Mouse (Mus musculus) left cerebral cortex, adult 8-10 months (tissue): Measurements from ENCODE around the gene Cerk. TPM values are rescaled to one million over a fixed set of nuclear protein-coding genes. Genes with fewer than 3 reads are reported as not detected.
"Not testable (repeated sequence)": the region's sequence is repeated elsewhere in the genome, so short reads cannot be mapped to it uniquely, and the experiment has no call there.

Experiments used
- DNase-seq, 2 experiments: peaks; one replicate each; pipeline ENCODE4 v3.0.0; 2022; ENCODE audit warnings: low spot score in 2 of 2
- total RNA-seq, 4 experiments: library from RNA; stranded (reverse); gene quantifications; 2 replicates each; pipeline ENCODE4 v1.2.4; 2022

The Cerk gene
- total RNA-seq, 4 experiments from 2014 or later, result 56.7 to 58.0 (median 57.1) TPM

GRCm38 (mm10) chr15:86117115-86118100, 68.5 kb downstream of the Cerk start:
- DNase-seq, result no peak

GRCm38 (mm10) chr15:86116421-86116820, 69.5 kb downstream of the Cerk start:
- DNase-seq, result no peak

GRCm38 (mm10) chr15:86113342-86113710, 72.6 kb downstream of the Cerk start:
- no peak for DNase-seq

- no peak for DNase-seq
Measured at GRCm38 (mm10) chr15:86112707-86113341, 73.1 kb downstream of the Cerk start.

- no peak for DNase-seq
Measured at GRCm38 (mm10) chr15:86110361-86111103, 75.4 kb downstream of the Cerk start.

GRCm38 (mm10) chr15:86109650-86110211, 76.2 kb downstream of the Cerk start:
- DNase-seq, result peak in 1 of 2 experiments; percentile 64

GRCm38 (mm10) chr15:86109245-86109644, 76.7 kb downstream of the Cerk start:
- DNase-seq, result no peak

GRCm38 (mm10) chr15:86107831-86108471, 78.0 kb downstream of the Cerk start:
- no peak for DNase-seq

- DNase-seq, result no peak
Measured at GRCm38 (mm10) chr15:86105751-86106150, 80.2 kb downstream of the Cerk start.

GRCm38 (mm10) chr15:86105345-86105697, 80.6 kb downstream of the Cerk start:
- DNase-seq, result no peak

GRCm38 (mm10) chr15:86104401-86105344, 81.3 kb downstream of the Cerk start:
- no peak for DNase-seq

GRCm38 (mm10) chr15:86102308-86102707, 83.6 kb downstream of the Cerk start:
- no peak for DNase-seq

- DNase-seq, result no peak
Measured at GRCm38 (mm10) chr15:86101585-86101984, 84.4 kb downstream of the Cerk start.

- DNase-seq, result no peak
Measured at GRCm38 (mm10) chr15:86097871-86098270, 88.1 kb downstream of the Cerk start.

GRCm38 (mm10) chr15:86096604-86097020, 89.3 kb downstream of the Cerk start:
- not testable (repeated sequence) for DNase-seq

- no peak for DNase-seq
Measured at GRCm38 (mm10) chr15:86095722-86096603, 90.0 kb downstream of the Cerk start.

GRCm38 (mm10) chr15:86094324-86095121, 91.4 kb downstream of the Cerk start:
- DNase-seq, result no peak

- DNase-seq, result no peak
Measured at GRCm38 (mm10) chr15:86093236-86093635, 92.7 kb downstream of the Cerk start.
